Mouse (Mus musculus) right cerebral cortex, adult 18-20 months (tissue): Measurements from ENCODE around the gene Tmem132c.
A peak's percentile ranks its signal among the peaks of the same experiment; 100 is the strongest.

ENCODE experiments used
- DNase-seq: peaks from one replicate; pipeline ENCODE4 v3.0.0; 2022; ENCODE audit warnings: mixed read lengths

Tmem132c gene

DNA sequence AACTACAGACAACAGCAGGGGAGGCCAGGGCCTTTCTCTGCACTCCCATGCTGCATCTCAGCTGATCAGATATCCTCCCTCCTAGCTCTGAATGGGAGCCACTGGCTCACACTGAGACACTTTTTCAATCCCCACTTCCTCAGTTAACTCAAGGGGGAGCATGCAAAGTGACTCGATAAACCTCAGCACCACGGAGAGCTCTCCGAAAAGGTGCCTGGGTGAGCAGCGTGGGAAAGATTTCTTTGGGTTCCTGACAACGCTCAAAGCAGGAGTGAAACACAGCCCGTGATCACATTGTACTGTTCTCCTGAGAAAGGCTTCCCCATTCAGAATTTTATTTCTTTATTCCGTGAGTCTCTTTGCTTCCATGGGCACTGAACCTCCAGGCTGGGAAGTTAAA, 261.2 kb downstream of the Tmem132c start:
- no peak for DNase-seq

DNA sequence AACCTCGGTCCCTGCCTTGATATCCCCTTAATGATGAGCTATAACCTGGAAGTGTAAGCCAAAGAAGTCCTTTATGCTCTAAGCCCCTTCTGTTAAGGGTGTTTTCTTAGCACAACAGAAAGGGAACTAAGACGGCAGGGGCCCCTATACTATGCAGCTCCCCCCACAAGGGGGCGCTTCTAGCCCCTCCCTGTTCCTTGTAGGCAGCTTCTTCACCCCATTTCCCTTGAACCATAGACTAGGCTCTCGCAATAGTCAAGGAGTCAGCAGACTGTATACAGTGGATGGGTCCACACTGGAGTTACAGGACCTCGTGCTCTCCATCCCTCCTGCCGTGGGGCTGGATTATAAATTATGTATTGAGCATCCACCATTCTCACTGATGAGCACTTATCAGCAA, 264.1 kb downstream of the Tmem132c start:
- no peak for DNase-seq

DNA sequence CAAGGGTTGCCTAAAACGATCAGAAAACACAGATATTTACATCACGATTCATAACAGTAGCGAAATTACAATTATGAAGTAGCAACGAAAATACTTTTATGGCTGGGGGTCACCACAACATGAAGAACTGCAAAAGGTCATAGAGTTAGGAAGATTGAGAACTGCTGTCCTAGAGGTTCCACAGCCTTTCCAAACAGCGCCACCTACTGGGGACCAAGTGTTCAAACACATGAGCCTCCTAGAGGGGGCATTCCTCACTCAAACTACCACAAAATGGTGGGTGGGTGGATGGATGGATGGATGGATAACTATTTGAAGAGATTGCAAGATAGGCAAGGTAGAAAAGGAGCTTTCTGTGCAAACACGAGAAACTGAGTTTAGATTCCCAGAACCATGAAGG, 270.0 kb downstream of the Tmem132c start:
- DNase-seq, result no peak

DNA sequence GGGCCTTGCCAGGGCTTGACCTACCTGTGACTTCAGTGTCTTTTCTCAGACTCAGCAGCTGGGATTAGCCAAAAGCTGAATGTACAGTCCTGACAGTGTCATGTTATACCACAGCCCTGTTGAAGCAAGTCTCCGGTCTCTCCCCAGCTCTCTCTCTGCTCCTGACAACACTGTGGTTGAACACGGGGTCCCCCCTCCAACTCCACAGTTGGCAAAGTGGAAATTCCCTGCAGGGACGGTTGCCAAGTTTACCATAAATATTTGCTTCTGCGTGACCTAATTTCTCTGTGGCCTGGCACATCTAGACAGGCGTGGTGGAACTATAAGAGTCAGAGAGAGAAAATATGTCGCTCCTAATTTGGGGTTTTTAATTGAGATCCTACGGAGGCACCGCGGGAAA, 274.4 kb downstream of the Tmem132c start:
- no peak for DNase-seq

DNA sequence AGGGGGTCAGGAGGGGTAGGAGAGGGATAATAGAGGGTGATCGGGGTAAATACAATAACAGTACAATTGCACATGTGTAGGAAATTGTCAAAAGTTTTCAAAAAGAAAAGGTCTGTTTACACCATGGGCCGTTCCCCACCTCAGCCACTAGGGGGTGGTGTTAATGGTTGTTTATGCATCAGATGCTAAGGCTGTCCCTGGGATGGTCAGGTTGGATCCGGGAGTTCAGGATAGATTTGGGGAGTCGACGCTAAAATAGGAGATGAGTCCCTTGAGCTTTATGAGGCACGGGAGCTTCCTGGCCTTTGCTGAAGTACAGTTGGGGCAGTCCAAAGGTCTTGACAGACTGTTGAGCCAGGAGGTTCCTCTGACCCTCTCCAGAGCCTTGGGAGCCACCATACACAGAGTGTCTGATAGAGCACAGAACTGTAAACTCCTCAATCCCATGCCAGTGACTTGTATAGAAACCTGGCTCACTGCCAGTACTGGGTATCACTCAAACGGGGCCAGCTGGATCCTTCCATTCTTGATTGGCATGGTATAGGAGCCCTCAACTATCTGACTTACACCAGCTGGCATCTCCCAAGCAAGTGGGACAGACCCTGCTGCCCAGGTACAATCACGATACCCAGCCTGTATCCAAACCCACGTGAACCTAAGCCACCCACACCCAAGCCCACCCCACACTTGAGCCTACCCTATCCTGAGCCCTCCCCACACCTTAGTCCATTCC, 281.3 kb downstream of the Tmem132c start:
- no peak for DNase-seq

DNA sequence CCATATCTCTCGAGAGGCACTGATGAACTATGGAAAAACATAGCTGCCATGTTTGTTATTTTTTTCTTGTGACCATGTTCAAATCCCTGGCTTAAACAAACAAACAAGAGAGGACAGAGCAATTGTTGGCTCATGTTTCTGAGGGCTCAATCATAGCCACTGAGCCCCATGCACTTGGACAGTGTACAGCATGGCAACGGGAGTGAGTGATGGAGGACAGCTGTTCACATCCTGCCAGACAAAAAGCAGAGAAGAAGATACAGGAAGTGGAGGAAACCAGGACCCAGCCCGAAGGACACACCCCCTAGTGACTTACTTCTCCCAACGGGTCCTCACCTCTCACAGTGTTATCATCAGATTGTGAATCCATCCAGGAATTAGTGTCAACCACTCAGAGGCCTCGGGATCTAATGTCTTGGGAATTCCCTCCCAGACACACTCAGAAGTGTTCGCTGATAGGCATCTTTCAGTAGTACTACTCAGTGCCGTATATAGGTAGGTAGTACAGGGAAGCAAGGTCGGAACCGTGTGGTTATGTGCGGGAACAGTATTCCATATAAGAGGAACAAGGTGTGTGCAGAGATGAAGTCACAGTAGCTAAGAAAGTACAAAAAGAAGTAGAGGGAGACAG, 285.9 kb downstream of the Tmem132c start:
- DNase-seq, result no peak

DNA sequence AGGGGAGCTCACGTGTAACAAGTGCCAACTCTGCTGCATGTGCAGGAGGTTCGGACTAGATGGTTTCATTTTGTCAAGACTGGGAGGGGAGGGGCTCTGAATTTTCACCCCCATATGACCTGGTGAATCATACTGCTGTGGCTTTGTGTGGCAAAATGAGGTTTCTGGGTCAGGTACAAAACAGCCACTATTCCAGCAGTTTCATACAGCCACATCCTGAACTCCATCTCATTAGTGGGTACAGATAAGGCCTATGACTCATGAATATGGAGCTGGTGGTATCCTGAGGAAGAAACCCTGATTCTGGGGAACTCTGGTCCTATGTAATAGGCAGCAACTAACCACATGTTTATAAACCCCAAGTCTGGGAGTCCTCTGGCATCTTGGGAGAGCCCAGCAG, 295.9 kb downstream of the Tmem132c start:
- no peak for DNase-seq

DNA sequence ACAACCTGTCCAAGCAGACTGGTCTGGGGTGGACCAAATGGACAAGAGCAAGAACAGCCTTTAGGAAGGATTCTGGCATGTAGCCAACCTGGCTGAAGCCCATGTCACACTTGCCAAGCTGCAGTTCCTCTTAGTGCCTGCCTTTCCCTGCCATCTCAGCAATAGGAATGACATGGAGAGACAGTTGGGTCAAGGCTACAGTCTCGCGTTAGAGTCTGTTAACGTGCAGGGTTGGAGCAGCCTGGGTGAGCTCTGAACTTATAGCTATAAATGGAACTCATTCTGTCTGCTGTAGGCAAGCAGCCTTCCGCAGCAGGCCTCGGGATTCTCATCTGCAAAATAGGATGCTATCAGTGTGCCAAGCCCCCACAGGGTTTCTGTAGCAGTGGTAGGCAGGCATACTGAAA, 305.0 kb downstream of the Tmem132c start:
- no peak for DNase-seq

DNA sequence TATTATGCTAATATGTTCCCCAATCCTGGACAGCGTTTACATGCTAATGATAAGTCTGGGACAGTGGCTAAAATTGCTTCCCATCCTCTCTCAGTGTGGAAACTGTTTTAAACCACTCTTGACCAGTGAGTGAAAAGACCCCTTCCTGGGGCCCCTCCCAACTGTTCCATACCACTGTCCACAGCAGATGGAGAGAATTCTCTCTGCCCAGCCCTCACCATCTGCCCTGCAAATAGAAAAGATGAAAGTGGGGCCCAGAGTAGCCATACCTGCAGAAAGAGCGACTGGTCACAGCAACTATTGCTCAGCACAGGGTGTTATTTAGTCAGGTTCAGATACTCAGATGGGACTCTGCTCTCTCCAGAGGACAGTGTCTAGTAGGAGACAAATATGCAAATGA, 306.5 kb downstream of the Tmem132c start:
- no peak for DNase-seq

DNA sequence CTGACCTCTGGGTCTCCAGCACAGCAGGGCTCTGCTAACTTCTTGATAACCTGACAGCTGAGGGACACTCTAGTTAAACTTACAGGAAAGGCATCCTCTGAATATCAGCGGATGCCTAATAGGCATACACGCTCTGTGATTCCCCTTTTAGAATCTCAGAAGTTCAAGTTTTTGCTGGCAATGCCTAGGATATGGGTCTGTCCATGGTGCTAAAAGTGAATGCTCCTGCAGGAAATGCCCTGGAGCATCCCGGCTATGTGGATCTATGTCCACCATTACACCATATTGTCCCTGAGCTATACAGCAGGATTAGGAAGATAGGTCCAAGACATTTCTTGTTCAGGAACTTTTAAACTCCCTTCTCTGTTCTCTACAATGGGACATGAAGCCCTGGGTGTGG, 319.5 kb downstream of the Tmem132c start:
- no peak for DNase-seq

DNA sequence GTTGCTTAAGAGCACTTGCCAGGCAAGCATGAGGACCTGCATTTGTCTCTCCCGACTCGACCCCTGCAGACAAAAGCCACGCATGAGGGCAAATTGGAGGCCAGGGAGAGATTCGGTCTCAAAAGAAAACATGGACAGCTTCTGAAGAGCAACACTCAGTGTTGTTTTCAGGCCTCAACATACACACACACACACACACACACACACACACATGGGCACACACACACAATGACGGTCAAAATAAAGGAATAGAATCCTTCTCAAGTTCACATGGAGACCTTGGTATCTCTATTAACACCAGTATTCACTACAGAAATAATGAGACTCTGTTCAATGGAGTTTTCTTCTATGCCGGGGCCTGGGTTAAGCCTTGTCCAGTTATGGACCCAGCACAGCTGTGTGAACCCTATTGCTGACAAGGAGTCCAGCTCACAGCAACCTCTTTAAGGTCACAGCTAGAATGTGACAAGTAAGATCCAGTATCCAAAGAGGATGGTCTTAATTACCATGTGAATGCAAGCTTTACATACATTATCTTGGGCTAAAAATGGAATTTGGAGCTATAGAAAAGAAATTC, 325.6 kb downstream of the Tmem132c start:
- no peak for DNase-seq

DNA sequence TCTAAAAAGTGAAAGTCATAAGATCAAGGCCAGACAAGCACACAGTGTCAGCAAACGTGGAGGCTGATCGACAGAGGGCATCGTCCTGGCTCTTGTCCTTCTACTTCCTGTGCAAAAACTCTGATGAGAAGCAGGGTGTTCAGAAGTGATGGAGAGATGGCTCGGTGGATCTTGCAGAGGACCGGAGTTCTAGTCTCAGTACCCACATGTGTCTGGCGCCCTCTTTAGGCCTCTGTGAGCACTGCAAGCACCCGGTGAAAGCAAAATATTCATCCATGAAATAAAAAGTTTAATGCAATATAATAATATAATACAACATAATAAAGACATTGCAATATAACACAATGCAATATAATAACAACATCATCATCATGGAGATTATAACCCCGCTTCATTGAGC, 335.8 kb downstream of the Tmem132c start:
- peak; percentile 31 for DNase-seq

DNA sequence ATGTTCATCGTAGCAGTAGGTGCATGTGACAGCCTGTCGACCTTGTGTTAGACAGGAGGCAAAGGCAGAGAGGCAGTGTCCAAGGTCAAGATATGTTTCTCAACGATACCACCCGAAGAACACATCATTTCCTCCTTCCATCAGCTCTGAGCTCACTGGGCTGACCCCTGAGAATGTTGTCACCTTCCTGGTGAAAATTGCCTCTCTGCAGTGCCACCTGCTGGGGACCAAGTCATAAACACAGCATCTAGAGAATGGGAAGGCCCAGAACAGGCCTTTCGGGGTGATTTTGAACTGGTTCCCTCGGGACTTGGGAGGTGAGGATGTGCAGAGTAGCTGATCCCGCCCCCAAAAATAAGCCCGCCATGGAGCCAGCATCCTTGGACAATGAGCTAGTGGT, 342.1 kb downstream of the Tmem132c start:
- no peak for DNase-seq

DNA sequence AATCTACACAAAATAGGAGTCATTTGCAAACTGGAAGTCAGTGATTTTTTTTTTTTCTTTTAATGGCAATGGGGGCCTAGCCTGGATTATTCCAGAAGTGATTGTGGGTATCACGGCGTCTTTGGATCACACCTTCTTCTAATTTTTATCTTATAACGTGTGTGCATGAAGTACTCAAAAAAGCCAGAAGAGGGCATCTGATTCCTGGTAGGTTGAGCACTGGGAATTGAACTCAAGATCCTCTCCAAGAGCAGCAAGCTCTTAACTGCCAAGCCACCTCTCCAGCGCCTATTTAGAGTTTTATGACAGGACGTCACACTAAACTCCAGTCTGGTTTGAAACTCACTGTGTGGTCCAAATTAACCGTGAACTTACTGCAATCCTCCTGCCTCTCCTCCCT, 346.2 kb downstream of the Tmem132c start:
- no peak for DNase-seq

DNA sequence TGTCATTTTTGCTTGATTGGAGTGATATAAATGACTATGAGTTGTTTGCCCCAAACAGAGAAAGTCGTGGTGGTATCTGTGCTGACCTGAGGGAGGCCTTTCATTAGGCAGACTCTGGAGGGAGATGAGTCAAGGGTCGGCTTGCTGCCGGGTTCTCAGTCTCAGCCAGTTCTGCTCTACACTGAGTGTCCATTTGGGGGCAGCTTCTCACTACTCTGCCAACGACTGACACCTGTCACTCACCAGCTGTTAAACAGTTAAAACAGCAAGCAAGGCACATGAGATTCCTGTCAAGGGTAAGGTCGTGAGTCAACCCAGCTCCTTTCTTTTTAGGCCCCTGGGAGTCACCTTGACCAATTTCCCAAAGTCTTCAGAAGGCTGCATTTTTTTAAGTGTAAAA, 350.8 kb downstream of the Tmem132c start:
- DNase-seq, result no peak

DNA sequence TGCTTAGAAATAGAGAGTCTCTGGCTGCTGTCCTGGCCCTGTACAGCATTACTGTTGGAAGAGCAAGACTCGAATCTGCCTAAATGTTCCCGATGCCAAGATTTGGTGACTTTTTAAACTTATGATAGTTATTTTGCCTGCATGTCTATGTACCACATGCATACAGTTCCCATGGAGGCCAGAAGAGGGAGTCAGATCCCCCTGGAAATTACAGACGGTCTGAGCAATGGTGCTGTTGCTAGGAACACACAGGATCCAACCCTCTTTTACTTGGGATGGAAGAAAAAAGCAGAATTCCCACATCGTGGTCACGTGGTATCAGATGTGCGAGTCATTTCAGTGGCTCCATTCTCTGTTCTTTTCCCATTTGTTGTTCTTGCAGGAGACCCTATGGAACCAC, 351.2 kb downstream of the Tmem132c start:
- peak; percentile 36 for DNase-seq

DNA sequence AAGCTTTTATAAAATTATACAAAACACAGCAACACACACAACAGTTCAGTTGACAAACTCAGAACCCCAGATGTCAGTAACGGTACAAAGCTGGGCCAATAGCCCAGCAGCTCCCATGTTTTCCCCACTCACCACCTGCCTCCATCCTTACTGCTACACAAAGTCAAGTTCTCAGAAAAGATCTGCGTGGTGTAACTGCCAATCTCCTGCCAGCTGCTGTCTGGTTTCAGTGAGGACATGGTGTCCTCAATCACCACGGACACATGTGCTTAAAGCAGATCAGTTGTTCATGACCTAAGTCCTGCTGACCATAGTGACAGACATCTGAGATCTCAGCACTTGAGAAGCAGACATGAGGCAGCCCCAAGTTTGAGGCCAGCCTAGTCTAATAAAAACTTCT, 354.1 kb downstream of the Tmem132c start:
- no peak for DNase-seq

DNA sequence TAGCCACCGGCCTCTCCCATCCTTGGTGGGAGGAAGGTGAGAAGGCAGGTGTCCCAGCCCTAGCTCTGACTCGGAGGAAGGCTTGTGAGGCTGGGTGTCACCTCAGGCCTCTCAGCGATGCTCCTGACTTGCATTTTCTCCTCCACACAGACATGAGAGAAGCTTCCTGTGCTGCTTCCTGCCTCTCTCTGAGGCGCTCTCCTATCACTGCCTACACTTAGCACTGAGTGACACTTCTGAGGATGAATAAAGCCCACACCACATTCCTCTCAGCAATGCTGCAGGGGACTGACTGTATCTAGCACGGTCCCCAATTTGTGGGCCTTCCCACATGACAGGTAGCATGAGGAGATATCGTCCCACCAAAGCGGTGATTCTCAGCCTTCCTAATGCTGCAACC, 355.3 kb downstream of the Tmem132c start:
- DNase-seq, result peak; percentile 26

DNA sequence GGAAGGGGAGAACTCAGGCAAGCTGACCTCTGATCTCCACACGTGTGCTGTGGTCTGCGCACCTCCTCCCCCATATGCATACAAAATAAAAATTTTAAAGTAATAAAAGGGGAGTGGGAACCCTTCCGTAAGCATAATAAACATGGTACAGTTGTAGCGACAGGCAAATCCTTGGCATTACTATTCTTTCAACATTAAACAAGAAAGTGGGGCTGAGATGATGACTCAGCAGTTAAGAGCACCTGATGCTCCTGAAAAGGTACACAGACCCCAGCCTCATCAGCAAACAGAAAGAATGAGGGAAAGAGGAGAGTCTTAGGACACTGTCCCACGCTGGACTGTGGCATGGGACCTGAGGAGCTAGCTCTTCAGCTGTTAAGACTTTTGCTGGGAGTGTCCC, 361.4 kb downstream of the Tmem132c start:
- no peak for DNase-seq

DNA sequence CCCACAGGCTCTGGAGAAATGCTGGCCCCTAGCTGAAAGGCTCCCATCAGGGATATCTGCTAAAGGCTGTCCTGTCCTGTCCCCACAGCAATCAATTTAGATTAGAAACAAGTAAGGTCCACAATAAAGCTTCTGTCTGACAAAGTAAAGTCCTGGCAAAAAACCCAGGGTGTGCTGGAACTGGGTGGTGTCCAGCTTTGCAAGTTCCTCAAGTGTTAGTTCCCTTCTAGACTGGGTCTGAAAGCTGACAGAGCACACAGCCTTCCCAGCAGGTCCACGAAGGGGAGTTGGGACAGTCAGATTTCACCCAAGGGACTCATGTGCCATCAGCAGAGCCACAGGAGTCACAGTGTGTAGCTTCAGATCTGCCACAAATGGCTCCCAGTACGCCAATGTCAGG, 365.9 kb downstream of the Tmem132c start:
- DNase-seq, result no peak

DNA sequence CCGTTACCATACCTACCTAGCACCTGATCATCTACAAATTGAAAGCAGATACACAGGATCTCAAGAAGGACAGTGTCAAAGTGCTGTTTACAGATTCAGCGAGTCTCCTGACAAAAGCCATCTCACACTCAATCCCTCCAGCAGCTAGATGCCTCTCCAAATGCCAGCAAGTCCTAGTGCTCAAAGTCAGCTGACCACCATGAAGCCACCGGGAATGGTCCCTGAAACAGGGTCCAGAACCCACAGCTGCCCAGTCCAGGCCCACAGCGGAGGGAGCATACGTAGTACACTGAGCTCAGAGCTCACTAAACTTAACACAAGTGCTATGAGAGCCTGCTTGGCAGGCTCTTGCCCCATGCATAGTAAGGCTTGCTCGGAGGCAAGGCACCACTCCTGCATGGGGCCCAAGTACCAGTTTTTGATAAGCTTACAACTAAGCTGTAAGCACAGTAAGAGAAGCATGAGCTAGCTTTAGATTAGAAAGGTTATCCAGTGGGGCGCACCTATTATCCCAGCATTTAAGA, 367.6 kb downstream of the Tmem132c start:
- no peak for DNase-seq

DNA sequence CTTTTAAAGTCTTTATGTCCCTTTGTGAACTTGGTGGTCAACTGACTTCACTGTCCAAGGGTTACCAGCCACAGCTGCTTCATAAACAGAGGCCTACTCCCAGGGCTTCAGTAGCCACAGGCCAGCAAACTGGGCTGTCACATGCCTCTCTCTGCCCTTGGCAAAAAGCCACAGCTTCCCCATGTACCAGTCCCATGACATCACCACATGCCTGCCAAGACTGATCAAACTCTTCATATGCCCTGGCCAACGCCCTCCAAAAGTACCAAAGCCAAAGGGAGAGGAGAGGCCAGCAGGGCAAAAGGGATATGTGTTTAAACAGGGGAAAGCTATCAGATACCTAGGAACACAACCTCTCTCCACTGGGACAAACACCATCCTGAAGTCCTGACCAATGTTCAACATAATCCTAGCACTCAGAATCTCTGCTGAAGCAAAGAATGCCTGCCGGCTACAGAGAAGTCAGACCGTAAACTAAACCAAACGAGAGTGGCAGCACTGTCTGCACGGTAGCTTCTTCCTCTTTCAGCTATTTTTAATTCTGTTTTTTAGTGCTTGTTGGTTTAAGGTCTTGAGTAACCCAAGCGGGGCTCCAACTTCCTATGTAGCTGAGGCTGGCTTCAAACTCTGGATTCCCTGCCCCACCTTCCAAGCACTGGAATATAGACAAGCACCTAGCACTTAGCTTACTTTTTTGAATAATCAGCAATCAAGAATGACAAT, 369.3 kb downstream of the Tmem132c start:
- peak; percentile 68 for DNase-seq

DNA sequence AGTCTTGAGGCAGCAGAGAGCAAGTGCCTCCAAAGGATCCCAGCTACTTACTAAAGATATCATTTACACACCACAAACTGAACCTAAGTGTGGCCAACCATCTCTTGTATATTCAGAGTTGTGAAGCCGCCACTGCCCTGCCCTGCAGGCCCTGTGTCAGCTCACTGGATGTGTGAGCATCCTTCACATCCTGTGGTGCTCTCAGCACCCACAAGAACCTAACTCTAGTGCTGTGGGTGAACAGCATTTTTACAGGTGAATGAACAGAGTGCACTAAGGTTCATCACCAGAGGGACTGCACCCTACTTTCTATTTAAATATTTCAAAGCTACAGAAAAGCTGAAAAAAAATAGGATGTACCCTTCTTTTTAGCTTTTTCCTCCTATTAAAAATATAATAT, 370.3 kb downstream of the Tmem132c start:
- DNase-seq, result no peak

DNA sequence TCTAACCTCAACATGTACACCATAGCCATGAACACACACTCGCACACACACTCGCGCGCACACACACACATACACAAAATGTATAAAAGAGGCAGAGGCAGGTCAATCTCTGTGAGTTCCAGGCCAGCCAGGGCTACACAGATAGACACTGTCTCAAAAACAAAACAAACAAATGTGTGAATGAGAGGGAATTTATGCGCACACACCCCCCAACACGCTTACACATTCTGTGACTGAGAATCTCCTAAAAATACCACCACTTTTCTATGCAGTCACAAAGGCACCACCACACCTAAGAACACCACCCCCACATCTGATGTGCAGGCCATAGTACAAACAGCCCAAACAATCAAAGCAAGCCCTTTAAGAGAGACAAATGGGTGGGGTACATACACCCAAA, 370.8 kb downstream of the Tmem132c start:
- no peak for DNase-seq
